Mouse (Mus musculus) kidney, adult 2 months (tissue): ENCODE data around the gene Lipe.

Source experiments
- CTCF ChIP-seq: fragments of 200-500 bp; conservative IDR thresholded peaks from 2 replicates; pipeline ENCODE4 v1.5.1; 2011; ENCODE audit warnings: low read depth, mild to moderate bottlenecking, control low read depth, low read length, moderate library complexity, mixed read lengths; ENCODE audit not compliant: insufficient read depth, insufficient read length
- POLR2A ChIP-seq: fragments of 200-500 bp; IDR thresholded peaks from one replicate; pipeline ENCODE4 v1.6.1; 2011; ENCODE audit warnings: low read depth, low read length, control low read depth

DNA sequence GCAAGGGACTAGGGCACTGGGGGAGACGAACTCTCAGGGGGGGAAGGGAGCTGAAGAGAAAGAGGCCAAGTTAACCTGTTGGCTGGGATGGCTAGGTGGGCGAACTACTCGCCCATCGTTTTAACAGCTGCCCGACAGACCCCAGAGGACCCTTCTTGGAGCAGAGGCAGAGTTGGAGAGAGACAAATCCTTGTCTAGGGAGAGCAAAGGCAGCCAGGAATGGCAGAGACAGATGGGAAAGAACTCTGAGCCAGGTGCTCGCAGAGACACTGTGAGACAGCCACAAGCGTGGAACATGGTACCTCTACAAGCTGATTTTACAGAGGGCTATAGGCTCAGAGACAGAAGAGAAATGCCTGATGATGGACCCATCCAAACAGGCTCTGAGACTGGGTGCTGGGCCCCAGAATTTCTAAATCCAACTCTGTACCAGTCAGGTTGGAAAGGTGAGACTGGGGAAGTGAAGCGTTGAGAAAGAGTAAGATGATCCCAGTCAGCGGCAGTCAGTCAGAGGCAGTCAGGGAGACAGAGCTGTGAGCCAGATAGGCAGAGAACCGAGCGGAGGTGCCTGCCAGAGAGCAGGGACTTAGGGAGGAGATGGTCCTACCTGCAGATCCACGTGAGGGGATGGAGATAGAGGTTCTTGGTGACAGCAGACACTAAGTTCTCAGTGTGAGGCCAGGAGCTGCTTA, 29.3 kb downstream of the Lipe start, which contains the start of gene Cnfn:
- no peak for TF ChIP-seq CTCF
- no peak for TF ChIP-seq POLR2A
